7 mouse cellular contexts compared by ENCODE assay signal in genomic region chr6:71907702-71908235, GRCm38 (mm10). TPM values are rescaled to one million over a fixed set of nuclear protein-coding genes. Genes with fewer than 3 reads are reported as not detected.
A peak's percentile ranks its signal among the peaks of the same experiment; 100 is the strongest.
DNase-seq lines count a peak whose midpoint lies in the region; ATAC-seq lines count a peak whose summit lies in the region.

No protein-coding gene starts in this region.

- H3K4me3 ChIP-seq in embryonic facial prominence, embryonic 14.5 days (ENCODE audit: low read depth, low read length) = peak overlapping the region; percentile 87
- peak overlapping the region; percentile 71 for H3K4me3 ChIP-seq in limb, embryonic 15.5 days

- ATAC-seq in embryonic facial prominence, embryonic 14.5 days (ENCODE audit: low read depth) = no peak
- ATAC-seq in limb, embryonic 15.5 days (ENCODE audit: insufficient number of reproducible peaks, low FRiP score, low TSS enrichment, low read depth) = no peak

- peaks cover 37% of the 10 kb centered on the region for H3K36me3 ChIP-seq in embryonic facial prominence, embryonic 14.5 days (ENCODE audit: control insufficient read depth, insufficient read depth, low read length)
- H3K36me3 ChIP-seq in limb, embryonic 15.5 days = peaks cover 35% of the 10 kb centered on the region

- peak; percentile 8 for DNase-seq in retina, embryonic 14.5 days (ENCODE audit: low spot score)
- no peak for DNase-seq in retina, postnatal 1 day
- DNase-seq in embryonic facial prominence, embryonic 14.5 days (ENCODE audit: low spot score) = no peak
- DNase-seq in urinary bladder, postnatal 10 days (ENCODE audit: low spot score) = no peak
- no peak for DNase-seq in left cerebral cortex, postnatal 36 days (ENCODE audit: low spot score in 2 of 2)
- no peak for DNase-seq in spleen, adult 18-20 months

- no peaks in the 10 kb centered on the region for H3K27me3 ChIP-seq in embryonic facial prominence, embryonic 14.5 days (replicated peaks; ENCODE audit: control insufficient read depth, insufficient read depth, low read length)
- H3K27me3 ChIP-seq in limb, embryonic 15.5 days = no peaks in the 10 kb centered on the region

- intact Hi-C loops in left cerebral cortex, postnatal 36 days (cut with DNase I) = no loop called here

- peak overlapping the region; percentile 85 for H3K4me2 ChIP-seq in embryonic facial prominence, embryonic 14.5 days (ENCODE audit: low read depth, low read length)
- H3K4me2 ChIP-seq in limb, embryonic 15.5 days = peak overlapping the region; percentile 58

- no peaks in the 10 kb centered on the region for H3K9me3 ChIP-seq in embryonic facial prominence, embryonic 14.5 days (ENCODE audit: control insufficient read depth, low read length)
- H3K9me3 ChIP-seq in limb, embryonic 15.5 days = no peaks in the 10 kb centered on the region

- peaks cover 13% of the 10 kb centered on the region for H3K4me1 ChIP-seq in embryonic facial prominence, embryonic 14.5 days (ENCODE audit: control insufficient read depth, insufficient read depth, low read length)
- peaks cover 9% of the 10 kb centered on the region; the same call in 1 of the 2 replicates for H3K4me1 ChIP-seq in limb, embryonic 15.5 days

- H3K9ac ChIP-seq in embryonic facial prominence, embryonic 14.5 days (ENCODE audit: low read depth, low read length) = peak overlapping the region; percentile 77
- H3K9ac ChIP-seq in limb, embryonic 15.5 days = 0 out of 2 replicates have a peak overlapping the region, but pooled peaks have one; percentile 43

- 7% methylated on average over 4 of the region's 4 CpGs for WGBS in embryonic facial prominence, embryonic 14.5 days
- 5% methylated on average over 4 of the region's 4 CpGs for WGBS in limb, embryonic 15.5 days

- H3K27ac ChIP-seq in embryonic facial prominence, embryonic 14.5 days (replicated peaks; ENCODE audit: low read depth, low read length) = no peak overlapping the region
- H3K27ac ChIP-seq in limb, embryonic 15.5 days = no peak overlapping the region

RNA-seq across cellular contexts. Expression of gene Ptcd3, which starts 0.8 kb away (rescaled TPM):
- 84.6 and 92.6 TPM in 2 replicates for polyA plus RNA-seq in embryonic facial prominence, embryonic 14.5 days (2014; fragmentation: Nextera tagmentation; extraction: Ambion mirVana)
- polyA plus RNA-seq in limb, embryonic 15.5 days (2015; fragmentation: Nextera tagmentation; extraction: Ambion mirVana) = 82.5 and 83.7 TPM in 2 replicates
- total RNA-seq in left cerebral cortex, postnatal 36 days (2021) = 10 to 100 TPM; 62.2 to 76.6 TPM

RNA-seq across cellular contexts. Expression of gene Polr1a, which starts 1.1 kb away (rescaled TPM):
- 28.9 and 31.5 TPM in 2 replicates for polyA plus RNA-seq in embryonic facial prominence, embryonic 14.5 days (2014; fragmentation: Nextera tagmentation; extraction: Ambion mirVana)
- polyA plus RNA-seq in limb, embryonic 15.5 days (2015; fragmentation: Nextera tagmentation; extraction: Ambion mirVana) = 26.2 and 29.5 TPM in 2 replicates
- total RNA-seq in left cerebral cortex, postnatal 36 days (2021) = 10 to 100 TPM; 27.0 to 33.3 TPM
